Mouse (Mus musculus): ENCODE data around the gene Ccdc130.

Gene Ccdc130

DNA sequence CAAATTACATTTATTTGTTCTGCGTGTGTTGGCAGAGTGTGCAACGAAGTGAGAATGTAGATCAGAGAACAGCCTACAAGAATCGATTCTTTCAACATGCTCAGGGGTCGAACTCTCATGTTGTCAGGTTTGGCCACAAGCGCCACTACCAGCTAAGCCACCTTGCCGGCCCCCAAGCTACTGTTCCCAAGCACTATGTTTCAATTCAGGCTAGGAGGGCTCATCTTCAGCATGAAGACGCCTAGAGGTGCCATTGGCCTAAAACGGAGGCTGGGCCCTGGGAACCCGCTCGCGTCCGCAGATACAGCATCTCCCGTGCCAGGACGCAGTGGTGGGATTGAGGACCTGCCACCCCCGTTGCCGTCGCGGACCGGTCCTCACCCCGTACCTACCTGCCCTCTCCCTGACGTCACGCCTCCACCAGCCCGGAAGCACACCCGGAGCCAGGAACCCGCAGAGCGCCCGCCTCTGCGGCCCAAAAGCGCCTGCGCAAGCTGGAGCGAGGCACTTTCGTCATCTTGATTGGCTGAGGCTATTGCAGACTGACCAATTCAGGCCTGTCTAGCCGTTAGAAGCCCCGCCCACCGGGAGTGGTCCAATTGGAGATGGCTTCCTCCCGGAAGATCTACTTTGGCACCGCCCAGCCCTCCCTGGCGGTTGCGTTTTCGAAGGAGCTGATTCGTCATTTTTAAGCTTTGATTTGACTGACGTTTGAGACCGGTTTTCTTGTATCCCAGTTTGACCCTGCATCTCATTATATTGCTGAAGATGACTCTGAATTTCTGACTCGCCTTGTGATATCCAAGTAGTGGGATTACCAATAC lies at the start of gene Ccdc130:
Ccdc130 (minus strand) TSS at position 431 of the 824 bp plus-strand sequence.
- peak; percentile 100 for DNase-seq

DNA sequence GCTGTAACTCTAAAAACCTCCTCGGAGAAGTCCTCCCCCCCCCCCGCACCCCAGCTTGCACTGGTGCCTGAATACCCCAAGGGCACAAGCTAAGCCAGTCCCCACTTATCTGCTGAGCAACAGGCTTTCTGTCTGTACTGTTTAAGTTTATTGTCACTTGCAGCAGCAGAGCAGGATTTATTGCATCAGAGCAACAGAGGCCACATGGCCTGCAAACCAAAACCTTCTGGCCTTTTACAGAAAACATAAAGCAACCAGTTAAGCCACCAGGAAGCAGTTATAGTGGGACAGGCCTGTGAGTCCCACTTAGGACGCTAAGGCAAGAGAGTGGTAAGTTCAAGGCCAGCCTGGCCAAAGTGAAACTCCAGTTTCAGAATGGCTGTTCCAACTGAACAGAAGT lies 38.2 kb upstream of the Ccdc130 start:
- DNase-seq, result peak; percentile 2

DNA sequence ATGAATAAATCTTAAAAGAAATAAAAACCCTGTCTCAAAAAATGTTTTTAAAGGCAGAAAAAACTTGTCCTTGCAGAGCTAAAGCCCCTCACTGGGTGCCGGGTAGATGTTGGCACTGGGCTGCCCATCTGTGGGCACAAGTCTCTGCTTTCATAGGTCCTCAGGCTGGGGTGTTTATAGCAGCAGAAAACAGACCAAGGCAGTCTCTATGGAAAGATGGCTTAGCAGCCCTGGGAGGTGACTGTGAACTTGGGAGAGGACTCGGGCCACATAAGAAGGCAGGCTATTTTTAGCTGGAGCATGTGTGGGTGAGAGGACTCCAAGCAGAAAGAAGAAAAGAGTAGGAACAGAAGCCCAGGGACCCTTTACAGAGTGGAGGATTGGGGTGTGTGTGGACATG lies 33.8 kb upstream of the Ccdc130 start:
- DNase-seq, result no peak

DNA sequence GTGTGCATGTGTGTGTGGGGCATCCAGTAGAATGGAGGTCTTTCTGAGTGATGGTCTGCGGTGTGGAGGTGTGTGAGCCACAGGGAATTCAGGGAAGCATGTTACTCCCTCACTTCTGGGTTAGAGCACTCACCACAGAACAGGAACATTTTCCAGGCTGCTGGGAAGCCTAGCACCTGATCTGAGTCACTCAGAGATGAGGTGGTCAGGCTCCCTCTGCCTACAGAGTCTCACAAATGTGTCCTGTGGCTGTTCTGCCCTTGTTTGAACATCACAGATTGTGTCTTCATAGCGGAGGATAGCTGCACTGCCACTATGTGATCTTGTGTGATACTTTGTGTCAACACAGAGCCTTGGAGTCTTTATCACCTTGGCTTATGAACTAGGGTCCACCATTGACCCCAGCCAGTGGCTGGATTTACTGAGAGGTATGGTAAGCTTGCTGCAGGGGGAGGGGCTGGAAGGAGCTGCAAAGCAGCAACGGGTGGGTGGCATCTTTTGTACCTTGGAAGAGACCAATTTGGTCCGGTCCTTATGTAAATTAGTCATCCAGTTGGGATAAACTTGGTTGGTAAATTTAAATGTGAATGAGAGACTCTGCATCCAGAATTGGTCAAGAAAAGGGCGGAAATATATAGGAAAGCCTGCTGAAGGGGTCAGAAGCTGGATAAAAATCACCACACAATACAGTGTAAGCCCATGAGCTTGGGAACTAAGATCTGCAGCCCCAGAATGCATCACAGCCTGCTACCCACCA lies 27.0 kb upstream of the Ccdc130 start:
- DNase-seq, result no peak

DNA sequence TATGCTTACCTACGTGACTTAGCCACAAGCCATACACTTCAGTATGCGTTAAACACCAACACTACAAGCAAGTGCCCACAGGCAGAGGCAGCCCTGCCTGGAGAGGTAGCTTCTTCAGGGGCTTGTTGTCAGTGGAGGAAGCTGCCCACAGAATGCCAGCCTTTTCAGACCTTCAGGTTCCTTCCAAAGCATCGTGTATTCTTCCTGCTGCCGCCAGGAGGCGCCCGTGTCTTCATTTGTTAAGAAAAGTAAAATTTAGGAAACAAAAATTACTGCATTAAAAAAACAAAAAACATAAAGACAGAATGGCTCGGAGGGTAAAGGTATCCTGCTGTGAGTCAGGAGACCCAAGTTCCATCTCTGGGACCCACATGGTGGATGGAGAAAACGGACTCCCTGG lies 21.5 kb upstream of the Ccdc130 start:
- peak; percentile 73 for DNase-seq

DNA sequence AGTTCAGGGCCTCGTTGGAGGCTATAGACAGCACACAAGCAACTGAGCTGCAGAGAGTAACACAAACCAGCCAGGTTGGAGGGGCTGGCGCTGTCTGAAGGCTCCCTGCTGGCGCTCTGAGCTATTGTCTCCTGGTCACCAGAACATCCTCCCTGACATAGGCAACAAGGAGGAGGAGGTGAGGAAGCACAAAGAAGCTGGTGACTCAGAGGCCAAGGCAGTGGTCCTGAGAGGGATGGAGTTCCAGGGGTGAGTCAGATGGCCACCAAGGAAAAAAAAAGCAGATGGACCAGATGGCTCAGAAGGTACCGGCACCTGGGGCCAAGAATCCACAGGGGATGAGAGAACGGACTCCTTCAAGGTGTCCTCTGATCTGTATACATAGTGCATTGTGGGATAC lies 20.9 kb upstream of the Ccdc130 start:
- DNase-seq, result no peak

DNA sequence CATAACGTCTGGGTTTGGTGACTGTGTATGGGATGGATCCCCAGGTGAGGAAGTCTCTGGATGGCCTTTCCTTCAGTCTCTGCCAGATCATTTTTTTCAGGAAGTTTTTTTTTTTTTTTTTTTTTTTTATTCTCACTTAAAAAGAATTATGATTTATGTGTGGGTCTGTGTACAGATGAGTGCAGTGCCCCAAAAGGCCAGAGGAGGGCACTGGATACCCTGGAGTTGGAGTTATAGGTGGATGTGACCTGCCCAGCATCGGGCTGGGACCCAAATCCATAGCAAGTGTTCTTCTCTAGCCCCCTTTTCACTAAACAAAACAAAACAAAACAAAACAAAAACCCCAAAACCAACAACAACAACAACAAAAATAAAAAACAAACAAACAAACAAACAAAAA lies 18.7 kb upstream of the Ccdc130 start:
- peak; percentile 21 for DNase-seq

DNA sequence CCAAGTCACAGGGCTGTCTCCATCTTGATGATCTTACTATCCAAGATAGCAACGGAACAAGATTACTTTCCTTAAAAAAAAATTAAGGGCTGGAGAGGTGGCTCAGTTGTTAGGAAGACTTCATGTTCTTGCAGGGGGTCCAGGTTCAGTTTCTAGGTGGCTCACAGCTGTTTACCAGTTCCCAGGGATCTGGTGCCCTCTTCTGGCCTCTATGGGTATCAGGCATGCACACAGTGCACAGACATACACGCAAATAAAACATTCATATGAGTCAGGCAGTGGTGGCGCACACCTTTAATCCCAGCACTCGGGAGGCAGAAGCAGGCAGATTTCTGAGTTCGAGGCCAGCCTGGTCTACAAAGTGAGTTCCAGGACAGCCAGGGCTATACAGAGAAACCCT lies 15.5 kb upstream of the Ccdc130 start:
- DNase-seq, result peak; percentile 58

DNA sequence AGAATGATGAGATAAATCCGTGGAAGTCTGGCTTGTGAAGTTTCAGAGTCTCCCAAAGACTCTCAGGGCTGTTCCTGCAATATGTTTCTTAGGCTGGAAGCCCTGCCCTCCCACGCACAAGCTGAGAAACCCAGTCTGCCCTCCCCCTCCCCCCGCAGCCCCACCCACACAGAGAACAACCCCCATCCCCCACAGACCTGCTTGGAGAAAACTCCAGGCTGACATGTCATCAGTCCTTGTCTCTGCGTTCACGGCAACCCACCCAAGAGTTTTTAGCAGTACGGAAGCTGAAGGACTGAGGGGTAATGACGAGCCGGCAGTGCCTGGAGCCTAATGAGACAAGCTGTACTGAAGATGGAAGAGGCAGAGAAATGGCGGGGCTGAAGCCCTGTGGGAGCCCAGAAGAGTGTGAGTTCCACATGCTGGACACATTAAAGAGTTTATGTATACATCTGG lies 14.5 kb upstream of the Ccdc130 start:
- peak; percentile 5 for DNase-seq

DNA sequence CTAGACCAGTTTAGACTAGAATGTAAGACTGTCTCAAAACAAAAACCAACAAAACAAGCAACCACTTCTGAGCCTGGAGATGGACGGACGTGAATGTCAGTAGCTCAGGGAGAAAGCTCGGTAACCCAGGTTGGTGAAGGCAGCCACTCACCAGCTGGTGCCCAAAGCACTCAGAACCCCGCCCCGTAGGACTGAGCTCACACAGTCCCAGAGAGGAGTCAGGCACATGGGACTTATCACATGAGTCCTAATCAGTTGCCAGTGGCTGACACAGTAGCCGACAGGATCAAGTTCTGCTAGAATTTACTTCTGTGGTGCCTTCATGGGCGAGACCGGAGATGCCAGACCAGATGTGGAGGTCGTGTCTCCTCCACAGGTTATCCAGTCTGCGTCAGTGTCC lies 10.6 kb upstream of the Ccdc130 start:
- no peak for DNase-seq

DNA sequence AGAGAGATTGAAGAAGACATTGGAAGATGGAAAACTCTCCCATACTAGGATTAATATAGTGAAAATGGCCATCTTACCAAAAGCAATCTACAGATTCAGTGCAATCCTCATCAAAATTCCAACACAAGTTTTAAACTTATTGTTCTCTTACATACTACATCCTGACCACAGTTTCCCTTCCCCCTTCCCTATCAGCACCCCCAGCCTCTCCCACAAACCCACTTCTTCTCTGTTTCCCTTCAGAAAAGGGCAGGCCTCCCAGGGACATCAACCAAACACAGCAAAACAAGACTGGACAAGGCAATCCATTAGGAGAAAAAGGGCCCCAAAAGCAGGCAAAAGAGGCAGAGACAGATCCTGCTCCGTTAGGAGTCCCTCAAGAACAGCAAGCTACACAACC lies 6.3 kb upstream of the Ccdc130 start:
- DNase-seq, result no peak

DNA sequence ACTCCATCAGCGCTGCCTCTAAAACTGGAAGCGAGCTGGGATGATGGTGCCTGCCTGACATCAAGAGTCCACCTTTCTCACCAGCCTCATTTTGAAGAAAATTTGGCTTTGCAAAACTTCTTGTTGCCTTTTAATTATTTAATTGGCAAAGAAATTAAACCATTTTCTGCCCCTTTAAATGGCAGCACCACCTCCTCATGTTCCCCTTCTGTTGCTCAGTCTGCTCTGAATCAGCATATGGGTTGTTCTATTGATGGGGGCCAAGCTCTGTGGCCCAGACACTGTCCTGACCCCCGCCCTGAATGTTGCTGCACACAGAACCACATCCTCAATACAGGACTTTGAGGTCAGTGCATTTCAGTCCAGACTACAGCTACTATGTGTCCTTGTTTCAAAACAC lies 3.8 kb upstream of the Ccdc130 start:
- no peak for DNase-seq

DNA sequence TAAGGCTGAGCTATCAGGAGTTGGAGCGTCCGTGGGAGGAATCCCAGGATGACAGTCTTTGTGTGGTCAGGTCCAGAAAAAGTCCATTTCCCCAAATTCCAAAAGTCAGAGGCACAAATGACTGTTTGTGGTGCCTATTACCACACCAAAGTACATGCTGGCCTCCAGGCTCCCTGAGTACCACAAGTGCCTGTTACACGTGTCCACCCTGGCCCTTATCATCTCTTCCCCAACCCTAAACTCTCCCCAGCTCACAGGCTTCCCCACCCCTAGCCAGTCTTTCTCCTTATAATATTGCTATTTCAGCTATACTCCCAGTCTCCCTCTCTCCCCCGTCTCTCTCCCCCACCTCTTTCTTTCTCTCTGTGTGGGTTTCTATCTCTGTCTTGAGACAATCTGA lies 2.1 kb upstream of the Ccdc130 start:
- no peak for DNase-seq

DNA sequence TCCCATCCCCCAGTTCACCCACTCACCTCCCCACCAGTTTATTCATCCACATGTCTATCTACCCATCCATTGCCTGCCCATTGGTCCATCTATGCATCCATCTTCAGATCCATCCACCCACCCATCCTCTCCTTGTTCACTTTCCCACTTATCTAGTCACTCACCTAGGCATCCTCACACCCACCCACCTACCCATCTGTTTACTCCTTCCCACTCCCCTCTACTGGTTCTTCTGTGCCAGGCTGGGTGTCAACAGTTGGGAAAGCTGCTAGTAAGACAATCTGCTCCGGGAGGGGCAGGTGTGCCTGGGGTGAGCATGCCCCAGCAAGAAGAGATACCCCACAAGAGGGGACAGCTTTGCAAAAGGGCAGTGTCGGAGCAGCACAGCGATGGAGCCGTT lies 9.1 kb downstream of the Ccdc130 start:
- DNase-seq, result no peak

DNA sequence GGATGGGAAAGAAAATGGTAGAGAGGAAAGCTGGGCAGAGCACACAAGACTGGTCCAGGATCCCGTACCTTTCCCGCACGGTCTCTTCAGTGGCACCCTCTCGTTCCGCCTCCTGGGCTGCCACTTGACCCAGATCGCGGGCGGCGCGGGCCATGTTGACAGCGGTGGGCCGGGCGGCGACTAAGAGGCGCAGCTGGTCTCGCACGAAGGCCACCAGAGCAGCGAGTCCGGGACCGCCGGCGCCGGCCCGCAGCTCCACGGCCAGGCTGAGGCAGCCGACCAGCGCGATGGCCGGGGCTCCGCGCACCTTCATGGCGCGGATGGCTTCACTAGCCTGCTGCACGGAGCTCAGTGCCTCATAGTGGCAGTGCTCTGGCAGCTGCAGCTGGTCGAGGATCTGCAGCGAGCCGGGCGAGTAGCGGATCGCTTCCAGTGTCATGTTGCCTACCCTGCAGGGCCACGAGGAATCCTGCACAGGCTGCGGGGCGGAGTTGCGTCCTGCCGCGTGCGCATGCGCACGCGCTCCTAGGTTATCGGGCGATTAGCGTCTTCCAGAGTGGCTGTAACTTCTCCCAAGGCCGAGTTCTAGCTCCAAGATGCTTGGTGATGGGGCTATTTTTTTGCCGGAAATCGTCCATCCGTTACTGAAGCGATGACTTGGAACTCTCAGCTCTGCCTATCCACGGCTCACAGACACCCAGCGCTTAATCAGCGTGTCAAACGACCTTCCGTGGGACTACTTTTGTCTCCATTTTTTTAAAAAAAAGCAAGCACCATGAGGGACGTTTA lies 13.2 kb downstream of the Ccdc130 start, which contains the start of gene Mri1:
Mri1 (minus strand) TSS at position 505 of the 789 bp plus-strand sequence.
- DNase-seq, result peak; percentile 94

DNA sequence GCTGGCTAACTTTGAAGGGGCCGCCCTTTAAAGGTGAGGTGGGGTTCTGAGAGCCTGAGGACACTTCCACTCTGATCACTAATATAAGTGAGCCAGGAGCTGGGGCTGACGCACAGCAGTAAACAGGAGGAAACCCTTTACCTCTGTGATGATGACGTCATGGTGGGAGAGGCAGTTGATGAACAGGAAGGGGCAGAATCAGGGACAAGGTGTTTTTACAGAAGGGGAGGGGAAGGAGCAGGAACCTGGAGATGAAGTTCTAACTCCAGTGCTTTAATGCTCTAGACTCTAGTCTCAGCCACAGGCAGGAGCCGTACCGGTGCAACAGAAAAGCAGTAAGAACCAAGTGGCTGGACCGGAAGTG lies 13.7 kb downstream of the Ccdc130 start:
- DNase-seq, result peak; percentile 60

DNA sequence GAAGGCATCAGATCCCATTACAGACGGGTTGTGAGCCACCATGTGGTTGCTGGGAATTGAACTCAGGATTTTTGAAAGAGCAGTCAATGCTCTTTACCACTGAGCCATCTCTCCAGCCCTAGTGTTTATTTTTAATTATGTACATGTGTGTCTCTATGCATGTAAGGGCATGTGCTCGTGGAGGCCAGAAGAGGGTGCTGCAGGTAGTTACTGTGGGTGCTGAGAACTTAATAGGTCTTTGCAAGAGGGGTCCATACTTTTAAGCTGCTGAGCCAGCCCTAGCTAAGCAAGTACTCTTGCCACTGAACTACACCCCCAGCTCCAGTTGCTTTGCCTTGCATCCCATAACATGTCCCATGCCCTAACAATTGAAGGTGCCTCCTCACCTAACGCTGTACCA lies 14.3 kb downstream of the Ccdc130 start:
- peak; percentile 11 for DNase-seq

DNA sequence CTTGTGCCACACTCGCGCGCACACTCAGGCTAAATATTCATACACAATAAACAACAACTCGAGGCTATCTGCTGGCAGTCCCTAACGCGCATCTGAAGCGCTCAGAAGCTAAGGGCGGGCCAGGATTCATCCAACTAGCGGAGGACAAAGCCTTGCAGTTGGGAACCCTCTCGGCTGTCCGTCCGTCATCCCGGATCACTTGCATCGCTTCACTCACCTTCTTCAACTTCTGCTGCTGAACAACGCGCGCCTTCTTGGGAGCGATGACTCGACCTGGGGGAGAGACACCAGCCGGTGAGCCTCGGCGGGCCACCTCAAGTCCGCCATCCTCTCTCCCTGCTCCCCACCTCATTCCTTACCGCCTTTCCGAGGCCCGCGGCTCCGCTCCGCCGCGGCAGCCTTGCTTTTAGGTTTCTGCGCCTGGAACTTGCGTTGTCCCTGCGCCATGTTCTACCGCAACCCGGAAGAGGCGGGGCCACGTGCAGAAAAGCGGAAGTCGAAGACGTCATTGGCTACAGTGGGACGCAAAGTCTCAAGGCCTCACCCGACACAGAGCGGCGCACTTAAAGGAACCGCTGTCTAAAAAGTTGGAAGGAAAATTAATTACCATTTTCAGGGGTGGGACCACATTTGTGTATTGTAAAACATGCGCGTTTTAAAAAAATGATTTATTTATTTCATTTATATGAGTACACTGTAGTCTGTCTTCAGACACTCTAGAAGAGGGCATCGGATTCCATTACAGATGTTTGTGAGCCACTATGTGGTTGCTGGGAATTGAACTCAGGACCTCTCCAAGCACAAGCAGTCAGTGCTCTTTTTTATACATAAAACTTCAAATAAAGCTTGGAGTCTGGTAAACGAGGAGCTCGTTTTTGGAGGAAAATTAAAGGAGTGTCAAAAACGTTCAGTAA lies 20.7 kb downstream of the Ccdc130 start, which contains the start of gene D8Ertd738e:
D8Ertd738e (minus strand) TSS at position 463 of the 914 bp plus-strand sequence.
- DNase-seq, result peak; percentile 97

DNA sequence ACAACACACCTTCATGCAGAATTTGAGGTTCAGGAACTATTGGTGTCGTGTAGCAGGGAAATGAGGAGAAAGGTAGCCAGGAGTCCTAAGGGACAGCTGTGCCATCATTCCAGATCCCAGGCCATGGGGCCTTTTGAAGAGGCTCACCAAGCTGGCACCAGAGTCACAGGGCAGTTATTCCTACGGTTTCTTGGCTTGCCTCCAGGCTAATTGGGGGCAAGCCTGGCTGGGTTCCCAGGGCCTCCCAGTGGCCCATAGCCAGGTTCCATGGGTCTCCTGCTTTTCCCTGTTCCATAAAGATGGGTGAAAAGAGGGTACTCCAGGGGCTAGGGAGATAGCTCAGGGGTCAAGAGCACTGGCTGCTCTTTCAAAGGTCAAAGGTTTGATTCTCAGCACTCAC lies 28.4 kb downstream of the Ccdc130 start:
- peak; percentile 41 for DNase-seq

DNA sequence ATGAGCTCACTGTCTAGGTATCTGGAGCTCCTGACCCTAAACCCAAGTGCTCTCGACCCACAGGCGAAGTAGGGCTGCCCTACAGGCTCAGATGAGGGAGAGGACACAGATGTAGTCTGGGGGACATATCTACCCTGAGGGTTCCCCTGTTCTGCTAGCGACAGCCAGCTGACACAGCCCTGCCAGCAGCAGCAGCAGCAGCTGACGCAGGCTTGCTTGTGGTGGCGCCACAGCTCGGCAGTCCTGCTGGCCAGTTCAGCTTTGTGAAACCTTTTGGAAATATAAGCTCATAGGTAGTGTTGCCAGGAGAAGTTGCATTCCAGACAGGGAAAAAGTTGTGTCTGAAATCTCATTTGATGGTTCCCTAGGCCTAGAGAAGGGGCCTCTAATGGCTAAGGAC lies 29.0 kb downstream of the Ccdc130 start:
- DNase-seq, result no peak

DNA sequence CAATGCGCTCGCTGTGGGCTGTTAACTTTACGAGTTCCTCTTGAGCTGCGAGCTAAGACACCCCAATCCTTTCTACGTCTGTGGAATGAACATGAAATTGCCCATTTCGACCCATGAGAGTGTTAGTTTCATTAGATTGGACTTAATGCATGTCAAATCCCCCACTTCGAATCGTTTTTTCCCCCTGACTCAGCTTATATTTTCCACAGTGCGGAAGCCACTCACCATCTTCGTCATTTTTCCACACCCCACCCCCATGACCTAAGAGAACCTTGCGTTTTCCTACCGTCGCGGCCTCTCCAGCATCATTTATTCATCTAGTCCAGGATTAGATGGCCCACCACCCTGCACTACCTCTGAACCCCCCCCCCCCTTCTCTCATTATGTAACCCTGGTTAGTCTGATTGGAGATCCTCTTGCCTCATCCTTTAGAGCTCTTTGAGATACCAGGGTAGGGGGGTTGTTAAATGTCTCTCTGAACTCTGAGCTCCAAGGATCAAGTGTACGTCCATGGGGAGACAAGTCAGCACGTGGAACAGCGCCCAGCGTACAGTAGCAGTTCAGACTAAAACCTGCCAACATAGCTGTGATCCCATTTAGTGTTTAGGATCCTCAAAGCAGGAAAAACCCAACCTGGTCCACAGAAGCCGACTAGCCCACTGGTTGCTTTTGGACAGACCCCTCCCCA lies 32.5 kb downstream of the Ccdc130 start:
- no peak for DNase-seq

Measured in retina, postnatal 1 day (tissue).